Mouse (Mus musculus): ENCODE data around the gene Ranbp10.
"Not testable (repeated sequence)": the region's sequence is repeated elsewhere in the genome, so short reads cannot be mapped to it uniquely, and the experiment has no call there.

DNA sequence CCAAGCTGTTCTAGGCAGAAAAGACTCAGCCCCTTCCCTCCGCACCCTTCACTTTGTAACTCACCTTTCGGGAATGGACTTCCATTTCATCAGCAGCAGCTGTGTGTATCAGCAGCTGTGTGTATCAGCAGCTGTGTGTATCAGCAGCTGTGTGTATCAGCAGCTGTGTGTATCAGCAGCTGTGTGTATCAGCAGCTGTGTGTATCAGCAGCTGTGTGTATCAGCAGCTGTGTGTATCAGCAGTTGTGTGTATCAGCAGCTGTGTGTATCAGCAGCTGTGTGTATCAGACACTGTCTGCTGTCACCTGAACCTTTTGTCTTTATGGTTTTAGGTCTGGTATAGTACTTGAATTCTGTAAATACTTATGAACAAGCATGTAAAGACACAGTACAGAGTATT lies 6.6 kb upstream of the Ranbp10 start:
- TF ChIP-seq POLR2A (IDR thresholded peaks at IDR 0.05; ENCODE audit: borderline replicate concordance, low read depth, low read length); CTCF (IDR thresholded peaks at IDR 0.05; ENCODE audit: low read depth, low read length): not testable (repeated sequence)

Measured in bone marrow macrophage, adult 2 months (primary cell).